Mouse (Mus musculus) thymus, postnatal 4 days (tissue): ENCODE results near the gene Gm10053.

ENCODE experiments used
- DNase-seq: peaks from one replicate; pipeline ENCODE4 v3.0.0; 2021

Gm10053 gene

GRCm38 (mm10) chr19:24899578-24900544, 24.4 kb downstream of the Gm10053 start:
- DNase-seq = peak; percentile 38

GRCm38 (mm10) chr19:24900581-24901220, 25.2 kb downstream of the Gm10053 start, which contains the start of gene Foxd4:
Foxd4 (minus strand) TSS chr19:24901197.
- no peak for DNase-seq

DNA sequence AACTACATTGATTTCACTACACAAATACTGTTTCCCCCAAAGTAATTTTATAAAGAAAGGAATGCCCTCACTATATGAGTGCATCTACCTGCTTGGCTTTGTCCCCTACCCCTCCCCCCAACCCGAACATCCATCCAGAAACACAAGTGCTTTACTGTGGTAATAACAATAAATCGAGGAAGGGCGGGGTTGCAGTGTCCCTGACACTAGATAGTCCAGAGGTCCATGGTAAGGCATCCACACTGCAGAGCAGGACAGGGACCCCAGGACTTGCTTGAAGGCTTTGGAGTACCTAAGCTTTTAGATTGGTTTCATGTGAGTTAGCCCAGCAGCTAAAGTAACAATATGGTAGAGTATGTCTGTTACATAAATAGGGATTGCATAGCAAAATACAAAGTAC, 26.2 kb downstream of the Gm10053 start:
- no peak for DNase-seq

- no peak for DNase-seq
Observed at GRCm38 (mm10) chr19:24902256-24902655, 26.8 kb downstream of the Gm10053 start.

DNA sequence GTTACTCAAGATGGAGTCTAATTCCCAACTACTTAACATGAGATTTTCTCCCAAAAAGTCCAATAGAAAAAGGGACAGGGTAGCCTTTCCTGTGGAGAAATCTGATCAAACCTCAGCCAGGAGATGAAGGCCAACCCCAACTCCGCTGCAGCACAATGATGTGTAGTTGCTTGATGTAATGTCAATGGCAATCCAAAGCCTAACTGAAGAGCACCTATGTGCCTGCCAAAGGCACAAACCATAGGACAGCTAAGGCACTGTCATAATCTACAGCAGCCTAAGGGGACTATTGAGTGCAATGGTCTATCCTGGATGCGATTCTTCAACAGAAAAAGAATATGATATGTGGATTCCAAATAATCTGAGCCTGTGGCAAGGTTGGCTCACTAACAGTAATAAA, 27.3 kb downstream of the Gm10053 start:
- no peak for DNase-seq

GRCm38 (mm10) chr19:24907655-24908054, 32.2 kb downstream of the Gm10053 start:
- no peak for DNase-seq

DNA sequence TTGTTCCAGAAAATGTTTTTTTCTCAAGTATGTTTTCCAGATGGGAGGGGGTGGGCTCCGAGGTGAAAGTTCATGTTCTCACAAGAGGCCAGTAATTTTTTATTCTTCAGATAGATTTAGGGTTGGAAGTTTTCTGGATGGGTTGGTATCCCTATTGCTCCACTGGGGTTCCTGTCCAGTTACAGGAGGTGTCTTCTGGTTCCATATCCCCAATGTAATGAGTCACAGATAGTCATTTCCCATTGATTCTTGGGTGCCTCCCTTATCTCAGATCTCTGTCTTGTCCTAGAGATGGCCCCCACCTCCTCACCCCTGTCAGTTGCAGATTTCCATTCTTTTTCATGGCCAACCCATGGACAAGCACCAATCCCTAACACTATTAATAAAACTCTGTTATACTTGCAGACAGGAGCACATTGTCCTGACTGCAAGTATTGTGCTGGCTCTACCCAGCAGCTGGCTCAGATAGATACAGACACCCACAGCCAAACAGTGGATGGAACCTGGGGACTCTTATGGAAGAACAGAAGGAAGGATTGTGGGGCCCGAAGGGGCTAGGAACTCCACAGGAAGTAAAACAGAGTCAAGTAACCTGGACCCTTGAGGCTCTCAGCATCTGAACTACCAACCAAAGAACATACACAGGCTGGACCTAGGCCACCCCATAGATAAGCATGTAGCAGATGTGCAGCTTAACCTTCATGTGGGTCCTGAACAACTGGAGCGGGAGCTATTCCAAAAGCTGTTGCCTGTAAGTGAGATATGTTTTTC, 33.1 kb downstream of the Gm10053 start:
- DNase-seq = no peak

GRCm38 (mm10) chr19:24920866-24921265, 45.4 kb downstream of the Gm10053 start:
- no peak for DNase-seq
